Comparison of ENCODE assay signal across 11 mouse cellular contexts in the genomic region with DNA sequence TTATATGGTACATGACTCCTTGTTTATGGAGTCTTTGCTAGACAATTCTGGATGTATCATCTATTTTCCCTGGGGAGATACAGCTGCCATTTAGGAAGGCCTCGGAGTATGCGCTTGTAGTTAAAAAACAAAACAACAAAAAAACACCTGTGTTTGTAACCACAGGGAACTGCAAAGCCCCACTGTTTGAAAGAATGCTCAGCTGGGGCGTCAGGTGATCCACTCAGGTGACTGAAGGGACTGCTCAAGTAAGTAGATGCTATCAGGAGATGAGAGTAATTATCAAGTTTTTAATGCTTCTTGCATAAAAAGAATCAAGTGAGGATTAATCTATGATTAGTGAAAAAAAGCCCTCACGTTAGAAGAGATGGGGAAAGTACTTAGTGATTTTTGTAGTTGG. TPM values are rescaled to one million over a fixed set of nuclear protein-coding genes. Genes with fewer than 3 reads are reported as not detected.
DNase-seq lines count a peak whose midpoint lies in the region; ATAC-seq and TF ChIP-seq lines count a peak whose summit lies in the region.
"Had no signal": no experiment of that assay in that cellular context is flagged by ENCODE, and none has a peak within 500 bp of the region (broad histone marks: within the 10 kb centered on the region; RNA-seq: fewer than 3 reads in every experiment).

No protein-coding gene starts in this region.

- DNase-seq in gastrocnemius, adult 2 months, result no peak
- no peak for DNase-seq in gastrocnemius, adult 18-20 months (ENCODE audit: low spot score)
- DNase-seq in hindbrain, postnatal 0 days (ENCODE audit: low spot score), result no peak
- no peak for DNase-seq in frontal cortex, postnatal 10 days (ENCODE audit: low spot score in 2 of 2)
- no peak for DNase-seq in cerebellum, postnatal 14 days
- DNase-seq: adrenal gland, postnatal 10 days; left cerebral cortex, postnatal 4 days; thymus, postnatal 4 days had no signal

- peaks cover 5% of the 10 kb centered on the region for H3K36me3 ChIP-seq in megakaryocyte, embryonic 14.5 days (replicated peaks; ENCODE audit: low read length)
- H3K36me3 ChIP-seq in hindbrain, postnatal 0 days (ENCODE audit: insufficient read depth, low read length), result no peaks in the 10 kb centered on the region
- no peaks in the 10 kb centered on the region for H3K36me3 ChIP-seq in stomach, embryonic 14.5 days (ENCODE audit: control insufficient read depth, insufficient read depth, low read length)

- H3K9me3 ChIP-seq in megakaryocyte, embryonic 14.5 days, result no peaks in the 10 kb centered on the region
- H3K9me3 ChIP-seq in hindbrain, postnatal 0 days (ENCODE audit: low read length), result no peaks in the 10 kb centered on the region
- H3K9me3 ChIP-seq in stomach, embryonic 14.5 days (ENCODE audit: control insufficient read depth, low read depth, low read length), result no peaks in the 10 kb centered on the region

- peaks cover 22% of the 10 kb centered on the region for H3K4me1 ChIP-seq in megakaryocyte, embryonic 14.5 days
- H3K4me1 ChIP-seq in hindbrain, postnatal 0 days (ENCODE audit: insufficient read depth, low read length), result peaks cover 8% of the 10 kb centered on the region
- peaks cover 8% of the 10 kb centered on the region; the same call in 1 of the 2 replicates for H3K4me1 ChIP-seq in stomach, embryonic 14.5 days (ENCODE audit: control insufficient read depth, insufficient read depth, low read length)

- H3K4me3 ChIP-seq in gastrocnemius, adult 2 months, result peak overlapping the region; percentile 72
- H3K4me3 ChIP-seq in megakaryocyte, embryonic 14.5 days (replicated peaks), result peak overlapping the region; percentile 98
- no peak overlapping the region for H3K4me3 ChIP-seq in hindbrain, postnatal 0 days (ENCODE audit: low read length)
- no peak overlapping the region; the same call in 1 of the 2 replicates for H3K4me3 ChIP-seq in stomach, embryonic 14.5 days (ENCODE audit: low read depth, low read length)

- WGBS in hindbrain, postnatal 0 days, result 68% methylated on average over 4 of the region's 4 CpGs
- 62% methylated on average over 4 of the region's 4 CpGs for WGBS in stomach, embryonic 14.5 days

- no peak for TF ChIP-seq CTCF in gastrocnemius, adult 2 months (IDR thresholded peaks at IDR 0.05)
- TF ChIP-seq CTCF in hindbrain, postnatal 0 days (IDR thresholded peaks at IDR 0.05; ENCODE audit: low read depth), result no peak

- no peaks in the 10 kb centered on the region for H3K27me3 ChIP-seq in megakaryocyte, embryonic 14.5 days (replicated peaks)
- H3K27me3 ChIP-seq in hindbrain, postnatal 0 days (ENCODE audit: insufficient read depth, low read length), result no peaks in the 10 kb centered on the region
- no peaks in the 10 kb centered on the region for H3K27me3 ChIP-seq in stomach, embryonic 14.5 days (ENCODE audit: control insufficient read depth, insufficient read depth, low read length)

- H3K9ac ChIP-seq in hindbrain, postnatal 0 days (replicated peaks; ENCODE audit: low read length), result no peak overlapping the region
- no peak overlapping the region for H3K9ac ChIP-seq in stomach, embryonic 14.5 days (replicated peaks; ENCODE audit: low read depth, low read length)

- intact Hi-C loops in gastrocnemius, adult 2 months (cut with DNase I), result loop anchor here (2.0 kb wide), 1 partner anchor 235 kb away; no protein-coding TSS in a partner anchor

- no peak for ATAC-seq in megakaryocyte, adult 5-6 weeks (ENCODE audit: poor library complexity, severe bottlenecking)
- ATAC-seq in hindbrain, postnatal 0 days, result no peak
- ATAC-seq in stomach, embryonic 14.5 days (ENCODE audit: insufficient number of reproducible peaks, insufficient read depth, low FRiP score, low read depth), result no peak

- H3K27ac ChIP-seq in gastrocnemius, adult 2 months, result no peak overlapping the region
- H3K27ac ChIP-seq in hindbrain, postnatal 0 days, result no peak overlapping the region
- no peak overlapping the region for H3K27ac ChIP-seq in stomach, embryonic 14.5 days (ENCODE audit: low read length)

- H3K4me2 ChIP-seq in hindbrain, postnatal 0 days (ENCODE audit: low read depth, low read length), result peak overlapping the region; percentile 92; the same call in 1 of the 2 replicates
- peak overlapping the region; percentile 60 for H3K4me2 ChIP-seq in stomach, embryonic 14.5 days (replicated peaks; ENCODE audit: low read depth, low read length)

RNA-seq across cellular contexts. Expression of a gene that starts 0.8 kb away (rescaled TPM):
- total RNA-seq in gastrocnemius, adult 2 months (2021), result 100 to 1,000 TPM; 125 TPM
- 100 to 1,000 TPM; 119 to 131 TPM for total RNA-seq in gastrocnemius, adult 18-20 months (2021)
- polyA plus RNA-seq in megakaryocyte, embryonic 14.5 days (2012; ENCODE audit: insufficient read depth, low replicate concordance), result 8.0 and 28.7 TPM in 2 replicates
- 109 and 115 TPM in 2 replicates for total RNA-seq in megakaryocyte, adult 5-6 weeks (2015)
- 95.9 and 103 TPM in 2 replicates for total RNA-seq in megakaryocyte, adult 5-6 weeks (2017)
- total RNA-seq in hindbrain, postnatal 0 days (2014; rRNA removed), result 30.4 and 32.6 TPM in 2 replicates
- 92.9 and 106 TPM in 2 replicates for polyA plus RNA-seq in hindbrain, postnatal 0 days (2015; fragmentation: Nextera tagmentation; extraction: Ambion mirVana)
- 101 and 108 TPM in 2 replicates for polyA plus RNA-seq in stomach, embryonic 14.5 days (2014; fragmentation: Nextera tagmentation; extraction: Ambion mirVana)

Comparison
In these comparisons a context has a peak if more than half of its experiments do, and no peak if none do; other contexts are left out.
1. H3K4me3 ChIP-seq: peak in gastrocnemius, adult 2 months (single experiment) and megakaryocyte, embryonic 14.5 days (single experiment); none in hindbrain, postnatal 0 days (single experiment) and stomach, embryonic 14.5 days (single experiment).